Mouse (Mus musculus) bone marrow macrophage, adult 2 months (primary cell): ENCODE measurements around the gene Vars.

Experiments
- CTCF ChIP-seq: IDR thresholded peaks from 2 replicates; pipeline ENCODE4 v1.5.1; 2012; ENCODE audit warnings: low read depth, mild to moderate bottlenecking, low read length, moderate library complexity
- POLR2A ChIP-seq: IDR thresholded peaks from 2 replicates; pipeline ENCODE4 v1.6.1; 2012; ENCODE audit warnings: mild to moderate bottlenecking, low read depth, low read length, borderline replicate concordance

GRCm38 (mm10) chr17:34979631-34980030 is 21.2 kb upstream of the Vars start:
- TF ChIP-seq POLR2A (no peak), CTCF (no peak)
